22 mouse cellular contexts compared by ENCODE assay signal in genomic region chr19:50366446-50366845, GRCm38 (mm10).
"Had no signal": no experiment of that assay in that cellular context is flagged by ENCODE, and none has a peak within 500 bp of the region (broad histone marks: within the 10 kb centered on the region; RNA-seq: fewer than 3 reads in every experiment).

No protein-coding gene starts in this region.

- H3K27ac ChIP-seq: kidney, postnatal 0 days; layer of hippocampus, adult 2 months; limb, embryonic 10.5 days; limb, embryonic 13.5 days; liver, embryonic 12.5 days; liver, embryonic 15.5 days; lung, embryonic 15.5 days; midbrain, embryonic 12.5 days; neural tube, embryonic 13.5 days; stomach, embryonic 15.5 days had no signal

- H3K27me3 ChIP-seq: limb, embryonic 13.5 days; liver, embryonic 12.5 days; liver, embryonic 15.5 days; lung, embryonic 15.5 days; midbrain, embryonic 12.5 days; neural tube, embryonic 13.5 days; stomach, embryonic 15.5 days had no signal

- H3K9me3 ChIP-seq: limb, embryonic 10.5 days; limb, embryonic 13.5 days; liver, embryonic 12.5 days; liver, embryonic 15.5 days; lung, embryonic 15.5 days; midbrain, embryonic 12.5 days; neural tube, embryonic 13.5 days; stomach, embryonic 15.5 days had no signal

- ATAC-seq: liver, embryonic 12.5 days; midbrain, embryonic 16.5 days had no signal

- H3K4me3 ChIP-seq: layer of hippocampus, adult 2 months; limb, embryonic 10.5 days; limb, embryonic 13.5 days; liver, embryonic 12.5 days; liver, embryonic 15.5 days; lung, embryonic 15.5 days; midbrain, embryonic 12.5 days; myocyte; neural tube, embryonic 13.5 days; stomach, embryonic 15.5 days had no signal

- H3K4me2 ChIP-seq: limb, embryonic 13.5 days; liver, embryonic 12.5 days; liver, embryonic 15.5 days; lung, embryonic 15.5 days; midbrain, embryonic 12.5 days; neural tube, embryonic 13.5 days; stomach, embryonic 15.5 days had no signal

- H3K4me1 ChIP-seq: limb, embryonic 10.5 days; liver, embryonic 12.5 days; liver, embryonic 15.5 days; lung, embryonic 15.5 days; stomach, embryonic 15.5 days had no signal

- H3K9ac ChIP-seq: limb, embryonic 13.5 days; liver, embryonic 12.5 days; liver, embryonic 15.5 days; lung, embryonic 15.5 days; midbrain, embryonic 12.5 days; neural tube, embryonic 13.5 days; stomach, embryonic 15.5 days had no signal

- DNase-seq: kidney, postnatal 25 days; layer of hippocampus, adult 9-11 months; liver; lung, adult 18-20 months; lung, postnatal 10 days; lung, postnatal 4 days; right cerebral cortex, adult 18-20 months; right cerebral cortex, postnatal 14 days; spleen, adult 18-20 months; thymus, postnatal 25 days had no signal

- H3K36me3 ChIP-seq: limb, embryonic 10.5 days; limb, embryonic 13.5 days; liver, embryonic 12.5 days; liver, embryonic 15.5 days; lung, embryonic 15.5 days; midbrain, embryonic 12.5 days; neural tube, embryonic 13.5 days; stomach, embryonic 15.5 days had no signal
